In the genomic region with DNA sequence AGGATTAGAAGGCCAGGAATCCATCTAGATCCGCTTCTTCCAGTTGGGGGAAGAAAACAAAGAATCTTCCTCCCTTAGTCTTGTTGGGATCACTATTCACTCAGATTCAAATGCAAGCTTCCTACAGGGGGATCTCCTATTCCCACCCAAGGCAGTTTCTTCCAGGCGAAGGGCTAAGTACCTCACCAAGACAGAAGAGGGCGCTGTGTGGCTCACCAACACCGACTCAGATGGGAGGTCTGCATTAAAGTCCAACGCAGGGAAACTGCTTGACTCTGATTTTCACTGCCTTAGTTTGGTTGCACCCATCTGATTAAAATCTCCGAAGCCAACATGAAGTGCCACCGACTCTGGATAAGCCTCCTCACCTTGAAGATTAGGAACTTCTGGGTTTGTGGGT, we compare ENCODE assay signal across 9 mouse cellular contexts. TPM values are rescaled to one million over a fixed set of nuclear protein-coding genes. Genes with fewer than 3 reads are reported as not detected.
DNase-seq lines count a peak whose midpoint lies in the region; ATAC-seq and TF ChIP-seq lines count a peak whose summit lies in the region.
"Had no signal": no experiment of that assay in that cellular context is flagged by ENCODE, and none has a peak within 500 bp of the region (broad histone marks: within the 10 kb centered on the region; RNA-seq: fewer than 3 reads in every experiment).

No protein-coding gene starts in this region.

- H3K9ac ChIP-seq in intestine, postnatal 0 days (ENCODE audit: low read depth, low read length), result no peak overlapping the region
- H3K9ac ChIP-seq in intestine, embryonic 16.5 days (ENCODE audit: low read depth, low read length), result no peak overlapping the region
- H3K9ac ChIP-seq: midbrain, embryonic 12.5 days had no signal

- peak; percentile 29 for DNase-seq in urinary bladder, postnatal 14 days (ENCODE audit: low spot score)
- no peak for DNase-seq in urinary bladder, adult 2 months (ENCODE audit: low spot score)
- peak; percentile 25 for DNase-seq in embryo, embryonic 9.5 days (ENCODE audit: extremely low spot score)
- DNase-seq in thymus, postnatal 14 days, result no peak
- no peak for DNase-seq in kidney, adult 8-10 months
- DNase-seq: cerebellum, adult 9-10 months had no signal

- peak; percentile 65 for TF ChIP-seq CTCF in intestine, postnatal 0 days (IDR thresholded peaks at IDR 0.05; ENCODE audit: low read depth)

- WGBS in intestine, postnatal 0 days, result 31% methylated on average over 7 of the region's 7 CpGs
- 39% methylated on average over 7 of the region's 7 CpGs for WGBS in intestine, embryonic 16.5 days

- H3K27me3 ChIP-seq in intestine, postnatal 0 days (replicated peaks; ENCODE audit: control insufficient read depth, insufficient read depth, low read length), result no peaks in the 10 kb centered on the region
- no peaks in the 10 kb centered on the region for H3K27me3 ChIP-seq in intestine, embryonic 16.5 days (replicated peaks; ENCODE audit: control insufficient read depth, insufficient read depth, low read length)
- H3K27me3 ChIP-seq: midbrain, embryonic 12.5 days had no signal

- no peak overlapping the region for H3K4me2 ChIP-seq in intestine, postnatal 0 days (replicated peaks; ENCODE audit: low read depth)
- no peak overlapping the region for H3K4me2 ChIP-seq in intestine, embryonic 16.5 days (ENCODE audit: low read depth, low read length)
- H3K4me2 ChIP-seq: midbrain, embryonic 12.5 days had no signal

- no peaks in the 10 kb centered on the region for H3K4me1 ChIP-seq in intestine, postnatal 0 days (replicated peaks; ENCODE audit: control insufficient read depth, insufficient read depth, low read length)
- no peaks in the 10 kb centered on the region for H3K4me1 ChIP-seq in intestine, embryonic 16.5 days (ENCODE audit: control insufficient read depth, insufficient read depth, low read length)
- H3K4me1 ChIP-seq: midbrain, embryonic 12.5 days had no signal

- no peak for ATAC-seq in intestine, postnatal 0 days
- ATAC-seq in intestine, embryonic 16.5 days, result no peak

- H3K36me3 ChIP-seq in intestine, postnatal 0 days (ENCODE audit: control insufficient read depth, insufficient read depth), result no peaks in the 10 kb centered on the region
- no peaks in the 10 kb centered on the region for H3K36me3 ChIP-seq in intestine, embryonic 16.5 days (ENCODE audit: control insufficient read depth, insufficient read depth, low read length)
- H3K36me3 ChIP-seq: midbrain, embryonic 12.5 days had no signal

- H3K27ac ChIP-seq in intestine, postnatal 0 days (ENCODE audit: low read depth, low read length), result no peak overlapping the region
- no peak overlapping the region for H3K27ac ChIP-seq in intestine, embryonic 16.5 days (ENCODE audit: low read length)
- H3K27ac ChIP-seq: midbrain, embryonic 12.5 days had no signal

- H3K4me3 ChIP-seq in intestine, postnatal 0 days (ENCODE audit: low read depth, low read length), result no peak overlapping the region
- H3K4me3 ChIP-seq in intestine, embryonic 16.5 days (ENCODE audit: low read length), result no peak overlapping the region
- H3K4me3 ChIP-seq: midbrain, embryonic 12.5 days had no signal

- H3K9me3 ChIP-seq in intestine, postnatal 0 days (ENCODE audit: control insufficient read depth), result no peaks in the 10 kb centered on the region
- no peaks in the 10 kb centered on the region for H3K9me3 ChIP-seq in intestine, embryonic 16.5 days (ENCODE audit: control insufficient read depth, low read length)
- H3K9me3 ChIP-seq: midbrain, embryonic 12.5 days had no signal

RNA-seq across cellular contexts. Expression of gene Ust, which starts 10.5 kb away (rescaled TPM):
- 2.0 TPM in 2 replicates for polyA plus RNA-seq in intestine, postnatal 0 days (2015; fragmentation: Nextera tagmentation; extraction: Ambion mirVana)
- polyA plus RNA-seq in intestine, embryonic 16.5 days (2015; fragmentation: Nextera tagmentation; extraction: Ambion mirVana), result 2.5 and 3.3 TPM in 2 replicates
- 5.7 and 7.3 TPM in 2 replicates for polyA plus RNA-seq in urinary bladder, adult 2 months (2012; rRNA removed)

Comparison
In these comparisons a context has a peak if more than half of its experiments do, and no peak if none do; other contexts are left out.
1. DNase-seq: peak in urinary bladder, postnatal 14 days (single experiment) and embryo, embryonic 9.5 days (single experiment); none in urinary bladder, adult 2 months (single experiment), thymus, postnatal 14 days (single experiment) and kidney, adult 8-10 months (0 of 2).